Mouse (Mus musculus) erythroblast, embryonic 14.5 days (primary cell): ENCODE measurements around the gene Ccl17. TPM values are rescaled to one million over a fixed set of nuclear protein-coding genes. Genes with fewer than 3 reads are reported as not detected.

ENCODE experiments used
- H3K27me3 ChIP-seq: 2 replicates; pipeline ENCODE4 v1.6.1; 2012; ENCODE audit warnings: inconsistent platforms; ENCODE audit not compliant: control insufficient read depth
- H3K36me3 ChIP-seq: 2 replicates; pipeline ENCODE4 v1.6.1; 2012; ENCODE audit warnings: mild to moderate bottlenecking, inconsistent platforms; ENCODE audit not compliant: control insufficient read depth
- H3K4me1 ChIP-seq: 2 replicates; pipeline ENCODE4 v1.6.1; 2012; ENCODE audit warnings: inconsistent platforms; ENCODE audit not compliant: control insufficient read depth
- H3K4me3 ChIP-seq: replicated peaks from 2 replicates; pipeline ENCODE3; 2012; ENCODE audit warnings: moderate library complexity, mild to moderate bottlenecking, inconsistent platforms
- H3K9me3 ChIP-seq: 2 replicates; pipeline ENCODE4 v1.6.1; 2012; ENCODE audit warnings: low read length, inconsistent platforms, mixed read lengths; ENCODE audit not compliant: control insufficient read depth
- GATA1 ChIP-seq: IDR thresholded peaks from 2 replicates; pipeline ENCODE4 v1.6.1; 2012; ENCODE audit warnings: low read length, inconsistent platforms, mixed read lengths
- TAL1 ChIP-seq: IDR thresholded peaks from 3 replicates; pipeline ENCODE4 v1.6.1; 2012; ENCODE audit warnings: low read length, inconsistent platforms, mixed read lengths
- polyA plus RNA-seq: library from polyadenylated mRNA; stranded (reverse); fragments of >175 nt; gene quantifications from 2 replicates; pipeline ENCODE4 v1.2.3, GENCODE M21; 2012

Ccl17 gene
- polyA plus RNA-seq, 1 experiment, result not detected

DNA sequence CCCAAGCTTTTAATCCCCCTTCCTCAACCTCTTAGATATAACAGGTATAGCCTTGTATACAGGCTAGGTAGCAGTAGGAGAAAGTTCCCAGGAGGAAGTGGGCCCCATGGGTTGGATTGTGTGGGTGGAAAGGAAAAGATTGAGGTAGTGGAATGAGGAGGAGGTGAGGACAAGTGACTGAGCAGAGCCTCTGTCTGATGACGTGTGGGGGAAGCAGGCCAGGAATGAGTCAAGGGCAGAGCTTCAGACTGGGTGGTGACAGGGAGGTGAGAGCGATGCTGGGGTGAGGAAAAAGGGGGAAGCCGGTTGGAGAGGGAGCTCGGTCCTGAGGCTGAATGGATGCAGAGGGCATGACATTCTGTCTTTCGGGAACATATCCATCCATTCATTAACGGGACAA, 6.7 kb upstream of the Ccl17 start:
- H3K4me1 ChIP-seq, result peaks cover 57% of the 10 kb centered on the region
- no peaks in the 10 kb centered on the region for H3K9me3 ChIP-seq
- H3K27me3 ChIP-seq, result peaks cover 67% of the 10 kb centered on the region
- no peak overlapping the region for H3K4me3 ChIP-seq
- TF ChIP-seq TAL1 (no peak), GATA1 (no peak)
- H3K36me3 ChIP-seq, result no peaks in the 10 kb centered on the region

DNA sequence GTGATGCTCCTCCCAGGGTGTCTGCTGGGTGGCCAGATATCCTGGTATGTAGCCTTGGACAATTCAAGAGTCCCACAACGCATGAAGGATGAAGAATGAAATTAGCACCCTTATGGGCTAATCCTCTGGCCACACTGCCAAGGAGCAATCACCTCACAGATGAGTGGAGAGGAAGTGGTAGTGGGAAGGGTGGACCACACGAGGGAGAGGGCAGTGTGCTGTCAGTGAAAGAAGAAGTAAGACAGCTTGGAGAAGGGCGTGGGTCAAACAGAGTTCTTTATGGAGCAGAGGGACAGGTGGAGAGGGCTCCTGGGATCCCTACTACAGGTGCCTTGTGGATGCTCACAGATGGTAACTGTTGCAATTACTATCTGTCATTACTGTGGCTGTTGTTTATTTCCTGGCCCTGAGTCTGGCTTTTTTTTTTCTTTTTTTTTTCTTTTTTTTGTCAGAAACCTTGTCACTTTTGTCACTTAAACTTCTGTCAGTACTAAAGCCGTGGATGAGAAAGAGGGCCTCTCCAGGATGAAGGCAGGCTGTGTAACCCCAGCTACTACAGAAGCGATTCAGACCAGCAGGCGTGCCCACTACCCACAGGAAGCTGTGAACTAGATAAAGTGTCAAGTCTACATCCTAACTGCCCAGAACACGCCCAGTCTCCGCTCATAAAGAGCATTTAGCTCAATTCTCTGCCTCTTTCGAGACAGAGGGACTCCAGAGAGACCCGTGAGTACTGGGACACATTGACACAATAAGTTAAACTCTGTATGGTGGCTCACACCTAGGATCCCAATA, 5.5 kb upstream of the Ccl17 start:
- TF ChIP-seq GATA1 (no peak), TAL1 (no peak)
- H3K36me3 ChIP-seq, result no peaks in the 10 kb centered on the region
- H3K4me1 ChIP-seq, result peaks cover 65% of the 10 kb centered on the region
- no peak overlapping the region for H3K4me3 ChIP-seq
- H3K27me3 ChIP-seq, result peaks cover 68% of the 10 kb centered on the region
- H3K9me3 ChIP-seq, result no peaks in the 10 kb centered on the region

- no peak overlapping the region for H3K4me3 ChIP-seq
- TF ChIP-seq GATA1 (no peak), TAL1 (no peak)
- peaks cover 56% of the 10 kb centered on the region for H3K4me1 ChIP-seq
- peaks cover 75% of the 10 kb centered on the region for H3K27me3 ChIP-seq
- no peaks in the 10 kb centered on the region for H3K9me3 ChIP-seq
- H3K36me3 ChIP-seq, result no peaks in the 10 kb centered on the region
Observed at GRCm38 (mm10) chr8:94805811-94806210, 4.4 kb upstream of the Ccl17 start.

DNA sequence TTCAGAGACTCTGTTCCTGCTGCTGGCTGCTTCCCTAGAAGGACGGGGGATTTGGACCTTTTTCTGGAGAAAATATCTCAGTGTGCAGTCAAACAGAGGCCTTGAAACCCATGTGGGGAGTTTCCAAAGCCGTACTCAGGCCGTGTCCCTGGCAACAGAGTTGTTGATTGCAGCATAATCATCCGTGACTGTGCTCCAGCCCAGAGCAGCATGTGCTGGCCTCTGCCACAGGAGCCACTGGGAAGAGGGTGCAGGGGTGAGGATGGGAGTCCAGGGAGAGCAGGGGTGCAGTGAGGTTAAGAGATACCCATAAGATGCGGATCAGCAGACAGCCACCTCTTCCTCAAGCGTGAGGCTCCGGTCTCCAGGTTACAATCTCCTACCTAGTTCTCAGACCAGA, 2.7 kb upstream of the Ccl17 start:
- H3K4me3 ChIP-seq, result no peak overlapping the region
- H3K27me3 ChIP-seq, result peaks cover 60% of the 10 kb centered on the region
- no peaks in the 10 kb centered on the region for H3K9me3 ChIP-seq
- H3K4me1 ChIP-seq, result peaks cover 46% of the 10 kb centered on the region
- H3K36me3 ChIP-seq, result no peaks in the 10 kb centered on the region
- TF ChIP-seq GATA1 (no peak), TAL1 (no peak)

DNA sequence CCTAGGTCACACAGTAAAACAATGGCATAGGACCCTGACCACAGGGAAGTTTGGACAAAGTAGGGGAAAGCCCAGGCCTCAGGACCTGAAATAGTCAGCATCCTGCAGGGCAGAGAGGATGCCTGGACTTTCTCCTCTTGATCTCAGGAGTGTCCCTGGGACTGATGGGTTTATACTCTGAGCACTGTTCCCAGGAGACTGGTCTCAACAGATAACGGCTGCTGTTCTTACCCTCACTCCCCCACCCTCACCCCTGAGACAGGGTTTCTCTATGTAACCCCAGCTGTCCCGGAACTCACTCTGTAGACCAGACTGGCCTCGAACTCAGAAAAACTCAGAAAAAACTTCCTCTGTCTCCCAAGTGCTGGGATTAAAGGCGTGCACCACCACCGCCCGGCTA, 1.9 kb upstream of the Ccl17 start:
- no peaks in the 10 kb centered on the region for H3K9me3 ChIP-seq
- H3K4me3 ChIP-seq, result no peak overlapping the region
- TF ChIP-seq TAL1, result no peak
- no peak for TF ChIP-seq GATA1

GRCm38 (mm10) chr8:94810855-94811254, 602 bp downstream of the Ccl17 start:
- Histone ChIP-seq H3K9me3 (no peaks in the 10 kb centered on the region), H3K27me3 (peaks cover 31% of the 10 kb centered on the region), H3K36me3 (no peaks in the 10 kb centered on the region), H3K4me1 (peaks cover 41% of the 10 kb centered on the region), H3K4me3 (no peak overlapping the region)
- no peak for TF ChIP-seq GATA1
- no peak for TF ChIP-seq TAL1

More for the DNA sequence above, 1.9 kb upstream of the Ccl17 start:
- H3K36me3 ChIP-seq, result no peaks in the 10 kb centered on the region
- peaks cover 51% of the 10 kb centered on the region for H3K4me1 ChIP-seq
- peaks cover 51% of the 10 kb centered on the region for H3K27me3 ChIP-seq

- TF ChIP-seq GATA1, result no peak
- H3K9me3 ChIP-seq, result no peaks in the 10 kb centered on the region
- H3K4me1 ChIP-seq, result peaks cover 37% of the 10 kb centered on the region
- no peak overlapping the region for H3K4me3 ChIP-seq
- no peaks in the 10 kb centered on the region for H3K36me3 ChIP-seq
- H3K27me3 ChIP-seq, result peaks cover 23% of the 10 kb centered on the region
Observed at GRCm38 (mm10) chr8:94811654-94812053, 1.4 kb downstream of the Ccl17 start.

DNA sequence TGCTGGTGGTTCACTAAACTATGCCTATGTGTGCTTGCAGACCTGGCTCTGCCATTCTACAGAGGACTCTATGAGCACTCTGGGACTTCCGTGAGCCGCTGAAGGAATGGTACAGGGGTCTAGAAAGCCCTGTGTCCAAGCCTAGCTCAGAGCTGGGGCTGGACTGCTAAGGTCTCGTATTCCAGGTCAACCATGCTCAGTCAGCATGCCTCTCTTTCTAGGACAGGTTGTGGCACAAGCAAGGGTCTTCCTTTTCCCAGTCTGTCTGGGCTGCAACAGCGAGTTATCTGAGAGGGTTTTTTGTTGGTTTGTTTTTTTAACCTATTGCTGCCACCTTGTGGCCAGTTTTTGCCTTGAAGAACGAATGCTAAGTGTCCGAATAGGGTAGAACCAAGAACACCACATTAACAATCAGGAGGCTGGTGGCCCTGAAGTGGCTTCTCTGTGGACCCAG, 2.4 kb downstream of the Ccl17 start:
- Histone ChIP-seq H3K4me3 (no peak overlapping the region), H3K4me1 (peaks cover 34% of the 10 kb centered on the region), H3K27me3 (peaks cover 15% of the 10 kb centered on the region), H3K36me3 (peaks cover 2% of the 10 kb centered on the region; the same call in 1 of the 2 replicates), H3K9me3 (no peaks in the 10 kb centered on the region)
- TF ChIP-seq GATA1 (no peak), TAL1 (no peak)

DNA sequence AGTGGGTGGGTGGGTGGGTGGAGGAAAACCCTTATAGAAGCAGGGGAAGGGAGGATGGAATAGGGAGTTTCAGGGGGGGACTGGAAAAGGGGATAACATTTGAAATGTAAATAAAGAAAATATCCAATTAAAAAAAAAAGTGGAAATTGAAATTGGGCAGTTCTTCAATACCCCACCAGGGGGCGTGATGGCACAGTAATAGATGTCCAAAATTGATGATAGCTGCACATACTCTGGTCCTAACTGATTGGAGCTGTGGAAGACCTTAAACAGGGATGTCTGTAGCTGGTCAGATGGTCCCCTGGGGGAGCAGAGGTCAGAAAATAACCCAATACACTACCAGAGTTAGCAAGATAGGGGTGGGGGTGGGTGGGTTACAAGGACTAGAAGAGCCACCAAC, 4.3 kb downstream of the Ccl17 start:
- no peaks in the 10 kb centered on the region for H3K9me3 ChIP-seq
- peaks cover 20% of the 10 kb centered on the region for H3K36me3 ChIP-seq
- TF ChIP-seq GATA1, result no peak
- TF ChIP-seq TAL1, result no peak
- H3K4me1 ChIP-seq, result peaks cover 18% of the 10 kb centered on the region
- no peak overlapping the region for H3K4me3 ChIP-seq
- H3K27me3 ChIP-seq, result peaks cover 7% of the 10 kb centered on the region
